8 mouse cellular contexts compared by ENCODE assay signal in the genomic region with DNA sequence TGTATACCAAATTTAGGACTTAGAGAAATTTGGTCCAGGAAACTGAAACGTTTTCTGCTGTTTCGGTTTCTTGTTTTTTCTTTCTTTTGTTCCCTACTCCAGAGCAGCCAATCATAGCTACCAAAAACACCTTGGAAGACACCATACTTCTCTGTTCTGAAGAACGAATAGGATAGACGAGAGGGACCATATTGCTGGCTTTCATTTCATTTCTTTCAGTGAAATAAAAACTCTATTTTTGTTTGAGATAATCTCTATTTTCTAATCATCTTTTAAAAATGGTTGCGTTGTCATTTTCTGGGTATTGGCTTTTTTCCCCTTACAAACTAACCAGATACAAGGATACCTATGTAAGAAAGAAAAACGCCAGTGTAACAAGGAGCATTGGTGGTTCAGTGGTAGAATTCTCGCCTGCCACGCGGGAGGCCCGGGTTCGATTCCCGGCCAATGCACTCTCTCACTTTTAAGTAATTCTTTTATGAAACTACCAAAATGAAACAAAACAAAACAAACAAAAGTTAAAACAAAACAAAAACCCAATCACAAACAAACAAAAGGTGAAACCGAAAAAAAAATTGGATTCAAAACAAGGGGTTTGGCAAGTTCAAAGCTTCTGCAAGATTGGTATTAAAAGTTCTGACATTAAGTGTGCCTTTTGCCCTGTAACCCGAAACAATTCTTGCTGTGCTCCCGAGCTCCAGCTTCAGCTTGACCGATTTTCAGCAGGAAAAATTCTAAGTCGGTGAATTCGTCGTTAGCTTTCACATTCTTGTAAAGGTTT. TPM values are rescaled to one million over a fixed set of nuclear protein-coding genes. Genes with fewer than 3 reads are reported as not detected.
DNase-seq lines count a peak whose midpoint lies in the region; ATAC-seq and TF ChIP-seq lines count a peak whose summit lies in the region.

No protein-coding gene starts in this region.

- peak overlapping the region; percentile 73 for H3K4me2 ChIP-seq in forebrain, embryonic 15.5 days (replicated peaks)

- TF ChIP-seq CTCF in G1E (IDR thresholded peaks at IDR 0.05; ENCODE audit: low read depth, low read length) = no peak

- peak overlapping the region; percentile 60; the same call in 1 of the 2 replicates for H3K27ac ChIP-seq in forebrain, embryonic 15.5 days (replicated peaks)

- H3K9me3 ChIP-seq in G1E (replicated peaks) = no peaks in the 10 kb centered on the region
- H3K9me3 ChIP-seq in forebrain, embryonic 15.5 days = no peaks in the 10 kb centered on the region

- no peaks in the 10 kb centered on the region for H3K36me3 ChIP-seq in G1E (replicated peaks)
- no peaks in the 10 kb centered on the region for H3K36me3 ChIP-seq in forebrain, embryonic 15.5 days

- no peaks in the 10 kb centered on the region for H3K27me3 ChIP-seq in G1E (ENCODE audit: insufficient read depth, low read length)
- no peaks in the 10 kb centered on the region for H3K27me3 ChIP-seq in forebrain, embryonic 15.5 days

- H3K4me3 ChIP-seq in G1E (ENCODE audit: low read depth, low read length) = peak overlapping the region; percentile 67
- peak overlapping the region; percentile 47 for H3K4me3 ChIP-seq in forebrain, embryonic 15.5 days

- DNase-seq in G1E (ENCODE audit: low spot score) = no peak
- peak; percentile 86 for DNase-seq in c-Kit-positive CD71-positive TER-119-positive erythroid progenitor cells, embryonic 14.5 days (ENCODE audit: low spot score)
- DNase-seq in layer of hippocampus, postnatal 14 days (ENCODE audit: low spot score in 2 of 2) = peak; percentile 68 to 89
- DNase-seq in lung, postnatal 36 days = peak; percentile 86
- DNase-seq in right cerebral cortex, postnatal 10 days (ENCODE audit: low spot score in 2 of 2) = peak; percentile 73 to 80
- DNase-seq in urinary bladder, postnatal 4 days (ENCODE audit: low spot score in 2 of 2) = peak; percentile 48 to 75

- under 1% methylated on average over 19 of the region's 19 CpGs for WGBS in forebrain, embryonic 15.5 days

- peaks cover 29% of the 10 kb centered on the region for H3K4me1 ChIP-seq in G1E (ENCODE audit: insufficient read depth, low read depth, low read length)
- H3K4me1 ChIP-seq in forebrain, embryonic 15.5 days = peaks cover 15% of the 10 kb centered on the region

- peak overlapping the region; percentile 38; the same call in 1 of the 2 replicates for H3K9ac ChIP-seq in forebrain, embryonic 15.5 days (replicated peaks)

- ATAC-seq in G1E (ENCODE audit: extremely low read depth, insufficient number of reproducible peaks, low FRiP score, poor library complexity, severe bottlenecking) = no peak
- ATAC-seq in forebrain, embryonic 15.5 days (replicated peaks) = peak; percentile 78
- ATAC-seq in hematopoietic stem cell, adult 5-6 weeks (replicated peaks in 1 of 2; ENCODE audit: insufficient read depth in 1 of 2, low FRiP score in 2 of 2, low TSS enrichment in 1 of 2, low read depth in 1 of 2, poor library complexity in 2 of 2, severe bottlenecking in 2 of 2) = peak; percentile 37 to 50; a peak in 2 of 4 replicates

RNA-seq across cellular contexts. Expression of gene Hist1h4h, which starts 13.8 kb away (rescaled TPM):
- 309 and 344 TPM in 2 replicates for total RNA-seq in G1E (2014; fragmentation: Nextera tagmentation)
- total RNA-seq in G1E (2017) = 843 and 1,115 TPM in 2 replicates
- 11.0 and 66.6 TPM in 2 replicates for polyA plus RNA-seq in G1E (2012)
- polyA plus RNA-seq in forebrain, embryonic 15.5 days (2015; fragmentation: Nextera tagmentation; extraction: Ambion mirVana) = 4.9 and 6.0 TPM in 2 replicates
- total RNA-seq in hematopoietic stem cell, adult 5-6 weeks (2017) = 427 and 875 TPM in 2 replicates
- total RNA-seq in layer of hippocampus, postnatal 14 days (2021) = 100 to 1,000 TPM; 253 to 315 TPM

RNA-seq across cellular contexts. Expression of gene Hist1h2af, which starts 16.7 kb away (rescaled TPM):
- 510 and 530 TPM in 2 replicates for total RNA-seq in G1E (2014; fragmentation: Nextera tagmentation)
- 1,417 and 2,284 TPM in 2 replicates for total RNA-seq in G1E (2017)
- polyA plus RNA-seq in G1E (2012) = 1,681 and 3,392 TPM in 2 replicates
- polyA plus RNA-seq in forebrain, embryonic 15.5 days (2015; fragmentation: Nextera tagmentation; extraction: Ambion mirVana) = 2.8 and 6.7 TPM in 2 replicates
- total RNA-seq in hematopoietic stem cell, adult 5-6 weeks (2017) = 1,050 and 1,435 TPM in 2 replicates
- total RNA-seq in layer of hippocampus, postnatal 14 days (2021) = 10 to 100 TPM; 23.4 to 33.5 TPM

RNA-seq across cellular contexts. Expression of gene Hist1h3g, which starts 18.2 kb away (rescaled TPM):
- 647 and 719 TPM in 2 replicates for total RNA-seq in G1E (2014; fragmentation: Nextera tagmentation)
- 217 and 302 TPM in 2 replicates for total RNA-seq in G1E (2017)
- polyA plus RNA-seq in G1E (2012) = 12.1 and 32.9 TPM in 2 replicates
- polyA plus RNA-seq in forebrain, embryonic 15.5 days (2015; fragmentation: Nextera tagmentation; extraction: Ambion mirVana) = 2.7 and 3.4 TPM in 2 replicates
- total RNA-seq in hematopoietic stem cell, adult 5-6 weeks (2017) = 35.1 and 72.3 TPM in 2 replicates
- total RNA-seq in layer of hippocampus, postnatal 14 days (2021) = 10 to 100 TPM in 1 of 2 experiments, 1 to 10 TPM in 1; 3.7 to 12.5 TPM

RNA-seq across cellular contexts. Expression of gene Hist1h2bh, which starts 26.2 kb away (rescaled TPM):
- total RNA-seq in G1E (2014; fragmentation: Nextera tagmentation) (32.7 and 41.6 TPM in 2 replicates), G1E (2017) (77.6 and 126 TPM in 2 replicates)
- polyA plus RNA-seq in G1E (2012) = 0.91 and 4.9 TPM in 2 replicates
- 0.37 and 0.59 TPM in 2 replicates for polyA plus RNA-seq in forebrain, embryonic 15.5 days (2015; fragmentation: Nextera tagmentation; extraction: Ambion mirVana)
- 47.7 and 59.1 TPM in 2 replicates for total RNA-seq in hematopoietic stem cell, adult 5-6 weeks (2017)
- total RNA-seq in layer of hippocampus, postnatal 14 days (2021) = 1 to 10 TPM; 1.2 to 1.9 TPM

RNA-seq across cellular contexts. Expression of gene Hist1h3f, which starts 26.8 kb away (rescaled TPM):
- 125 and 143 TPM in 2 replicates for total RNA-seq in G1E (2014; fragmentation: Nextera tagmentation)
- total RNA-seq in G1E (2017) = 96.8 and 187 TPM in 2 replicates
- 1.8 and 12.3 TPM in 2 replicates for polyA plus RNA-seq in G1E (2012)
- polyA plus RNA-seq in forebrain, embryonic 15.5 days (2015; fragmentation: Nextera tagmentation; extraction: Ambion mirVana) = 0.46 and 0.94 TPM in 2 replicates
- 45.4 and 80.4 TPM in 2 replicates for total RNA-seq in hematopoietic stem cell, adult 5-6 weeks (2017)
- total RNA-seq in layer of hippocampus, postnatal 14 days (2021) = 10 to 100 TPM; 19.7 to 24.2 TPM

Comparison
In these comparisons a context has a peak if more than half of its experiments do, and no peak if none do; other contexts are left out.
1. RNA of gene Hist1h2af, which starts 16.7 kb away (total RNA-seq): 1,050 to 1,435 TPM in hematopoietic stem cell, adult 5-6 weeks and 510 to 2,284 TPM in G1E; 23.4 to 33.5 TPM in layer of hippocampus, postnatal 14 days; every median in the first group is over 10 times any median in the second.